Mouse (Mus musculus): ENCODE results near the gene Afap1. TPM values are rescaled to one million over a fixed set of nuclear protein-coding genes. Genes with fewer than 3 reads are reported as not detected.

The Afap1 gene
- polyA plus RNA-seq, 1 experiment from 2014 or later = 1.2 TPM

GRCm38 (mm10) chr5:36039596-36039995, 146.5 kb downstream of the Afap1 start:
- H3K27me3 ChIP-seq (ENCODE audit: insufficient read depth, low read length) = no peaks in the 10 kb centered on the region
- H3K9me3 ChIP-seq (ENCODE audit: low read length) = no peaks in the 10 kb centered on the region
- WGBS (ENCODE audit: insufficient replicate concordance) = 80% methylated on average over 5 of the region's 5 CpGs
- no peaks in the 10 kb centered on the region for H3K4me1 ChIP-seq (ENCODE audit: insufficient read depth)
- TF ChIP-seq EP300 (IDR thresholded peaks at IDR 0.05; ENCODE audit: low read depth) (no peak), CTCF (IDR thresholded peaks at IDR 0.05; ENCODE audit: low read depth) (no peak)
- H3K4me3 ChIP-seq (ENCODE audit: low read depth, low read length) = no peak overlapping the region
- no peak overlapping the region for H3K4me2 ChIP-seq (ENCODE audit: low read depth, low read length)
- ATAC-seq = no peak
- no peaks in the 10 kb centered on the region for H3K36me3 ChIP-seq (replicated peaks; ENCODE audit: insufficient read depth, low read length)
- H3K27ac ChIP-seq (ENCODE audit: low read depth) = no peak overlapping the region
- DNase-seq = no peak
- H3K9ac ChIP-seq (replicated peaks) = no peak overlapping the region

- Histone ChIP-seq H3K4me1 (ENCODE audit: insufficient read depth) (no peaks in the 10 kb centered on the region), H3K9me3 (ENCODE audit: low read length) (no peaks in the 10 kb centered on the region), H3K4me2 (ENCODE audit: low read depth, low read length) (no peak overlapping the region), H3K27me3 (ENCODE audit: insufficient read depth, low read length) (no peaks in the 10 kb centered on the region), H3K9ac (replicated peaks) (no peak overlapping the region), H3K27ac (ENCODE audit: low read depth) (no peak overlapping the region), H3K4me3 (ENCODE audit: low read depth, low read length) (no peak overlapping the region), H3K36me3 (replicated peaks; ENCODE audit: insufficient read depth, low read length) (no peaks in the 10 kb centered on the region)
- DNase-seq (no peak), ATAC-seq (no peak)
- TF ChIP-seq CTCF (IDR thresholded peaks at IDR 0.05; ENCODE audit: low read depth) (no peak), EP300 (IDR thresholded peaks at IDR 0.05; ENCODE audit: low read depth) (no peak)
- WGBS (ENCODE audit: insufficient replicate concordance) = 65% methylated on average over 13 of the region's 13 CpGs
Observed at GRCm38 (mm10) chr5:36040398-36041235, 147.5 kb downstream of the Afap1 start.

GRCm38 (mm10) chr5:36041236-36041562, 148.1 kb downstream of the Afap1 start:
- Histone ChIP-seq H3K27ac (ENCODE audit: low read depth) (no peak overlapping the region), H3K9ac (replicated peaks) (no peak overlapping the region)
- no peak for ATAC-seq

GRCm38 (mm10) chr5:36041756-36042155, 148.6 kb downstream of the Afap1 start:
- DNase-seq = no peak
- H3K27ac ChIP-seq (ENCODE audit: low read depth) = no peak overlapping the region
- no peaks in the 10 kb centered on the region for H3K4me1 ChIP-seq (ENCODE audit: insufficient read depth)
- no peak for TF ChIP-seq EP300 (IDR thresholded peaks at IDR 0.05; ENCODE audit: low read depth)
- TF ChIP-seq CTCF (IDR thresholded peaks at IDR 0.05; ENCODE audit: low read depth) = no peak
- H3K36me3 ChIP-seq (replicated peaks; ENCODE audit: insufficient read depth, low read length) = no peaks in the 10 kb centered on the region
- no peak overlapping the region for H3K9ac ChIP-seq (replicated peaks)
- no peak overlapping the region for H3K4me3 ChIP-seq (ENCODE audit: low read depth, low read length)
- H3K4me2 ChIP-seq (ENCODE audit: low read depth, low read length) = no peak overlapping the region
- 61% methylated on average over 6 of the region's 6 CpGs for WGBS (ENCODE audit: insufficient replicate concordance)
- ATAC-seq = no peak
- H3K9me3 ChIP-seq (ENCODE audit: low read length) = no peaks in the 10 kb centered on the region
- no peaks in the 10 kb centered on the region for H3K27me3 ChIP-seq (ENCODE audit: insufficient read depth, low read length)

More at GRCm38 (mm10) chr5:36041236-36041562, 148.1 kb downstream of the Afap1 start:
- no peak for DNase-seq
- H3K4me1 ChIP-seq (ENCODE audit: insufficient read depth) = no peaks in the 10 kb centered on the region
- no peaks in the 10 kb centered on the region for H3K36me3 ChIP-seq (replicated peaks; ENCODE audit: insufficient read depth, low read length)
- no peak overlapping the region for H3K4me2 ChIP-seq (ENCODE audit: low read depth, low read length)
- no peaks in the 10 kb centered on the region for H3K9me3 ChIP-seq (ENCODE audit: low read length)
- H3K4me3 ChIP-seq (ENCODE audit: low read depth, low read length) = no peak overlapping the region
- no peak for TF ChIP-seq EP300 (IDR thresholded peaks at IDR 0.05; ENCODE audit: low read depth)
- TF ChIP-seq CTCF (IDR thresholded peaks at IDR 0.05; ENCODE audit: low read depth) = no peak
- no peaks in the 10 kb centered on the region for H3K27me3 ChIP-seq (ENCODE audit: insufficient read depth, low read length)

- ATAC-seq = no peak
Observed at GRCm38 (mm10) chr5:36043154-36043553, 150.0 kb downstream of the Afap1 start.

More at GRCm38 (mm10) chr5:36043154-36043553, 150.0 kb downstream of the Afap1 start:
- H3K9ac ChIP-seq (replicated peaks) = no peak overlapping the region
- no peaks in the 10 kb centered on the region for H3K36me3 ChIP-seq (replicated peaks; ENCODE audit: insufficient read depth, low read length)
- no peaks in the 10 kb centered on the region for H3K4me1 ChIP-seq (ENCODE audit: insufficient read depth)
- no peaks in the 10 kb centered on the region for H3K9me3 ChIP-seq (ENCODE audit: low read length)
- no peak for DNase-seq
- H3K27ac ChIP-seq (ENCODE audit: low read depth) = no peak overlapping the region
- TF ChIP-seq CTCF (IDR thresholded peaks at IDR 0.05; ENCODE audit: low read depth) = no peak
- H3K27me3 ChIP-seq (ENCODE audit: insufficient read depth, low read length) = no peaks in the 10 kb centered on the region
- no peak overlapping the region for H3K4me2 ChIP-seq (ENCODE audit: low read depth, low read length)
- 87% methylated on average over 2 of the region's 2 CpGs for WGBS (ENCODE audit: insufficient replicate concordance)
- H3K4me3 ChIP-seq (ENCODE audit: low read depth, low read length) = no peak overlapping the region

Other genes with a start within 250 kb of the Afap1 start
- gene Htra3, start 213.5 kb upstream of the Afap1 start, polyA plus RNA-seq (2015; fragmentation: Nextera tagmentation; extraction: Ambion mirVana) = 2.3 and 2.6 TPM in 2 replicates
- gene Sh3tc1, start 153.3 kb upstream of the Afap1 start, polyA plus RNA-seq (2015; fragmentation: Nextera tagmentation; extraction: Ambion mirVana) = 3.4 and 3.5 TPM in 2 replicates
- 0.33 and 0.45 TPM in 2 replicates for gene Ablim2, start 135.4 kb upstream of the Afap1 start, polyA plus RNA-seq (2015; fragmentation: Nextera tagmentation; extraction: Ambion mirVana)

Data from liver, postnatal 0 days (tissue).